Mouse (Mus musculus): ENCODE results near the gene Krt32. TPM values are rescaled to one million over a fixed set of nuclear protein-coding genes. Genes with fewer than 3 reads are reported as not detected.

The Krt32 gene
- polyA plus RNA-seq, 1 experiment = not detected

- Histone ChIP-seq H3K4me1 (ENCODE audit: control insufficient read depth, insufficient read depth, low read length) (no peaks in the 10 kb centered on the region), H3K27ac (ENCODE audit: insufficient read depth, low read length) (no peak overlapping the region), H3K4me3 (ENCODE audit: insufficient read depth, low read length) (no peak overlapping the region)
- TF ChIP-seq CTCF (IDR thresholded peaks at IDR 0.05; ENCODE audit: borderline replicate concordance, insufficient read depth, low read length) (no peak), POLR2A (IDR thresholded peaks at IDR 0.05; ENCODE audit: low read depth, low read length) (no peak)
Measured at GRCm38 (mm10) chr11:100102693-100103429, 14.8 kb upstream of the Krt32 start.

GRCm38 (mm10) chr11:100100391-100100790 is 12.4 kb upstream of the Krt32 start:
- Histone ChIP-seq H3K27ac (ENCODE audit: insufficient read depth, low read length) (no peak overlapping the region), H3K4me3 (ENCODE audit: insufficient read depth, low read length) (no peak overlapping the region), H3K4me1 (ENCODE audit: control insufficient read depth, insufficient read depth, low read length) (no peaks in the 10 kb centered on the region)
- no peak for TF ChIP-seq POLR2A (IDR thresholded peaks at IDR 0.05; ENCODE audit: low read depth, low read length)

- TF ChIP-seq CTCF (IDR thresholded peaks at IDR 0.05; ENCODE audit: borderline replicate concordance, insufficient read depth, low read length) = no peak
- TF ChIP-seq POLR2A (IDR thresholded peaks at IDR 0.05; ENCODE audit: low read depth, low read length) = no peak
- no peaks in the 10 kb centered on the region for H3K4me1 ChIP-seq (ENCODE audit: control insufficient read depth, insufficient read depth, low read length)
- H3K27ac ChIP-seq (ENCODE audit: insufficient read depth, low read length) = no peak overlapping the region
- H3K4me3 ChIP-seq (ENCODE audit: insufficient read depth, low read length) = no peak overlapping the region
Measured at GRCm38 (mm10) chr11:100097819-100098218, 9.8 kb upstream of the Krt32 start.

GRCm38 (mm10) chr11:100096141-100096540 is 8.1 kb upstream of the Krt32 start, which contains the start of gene Krt35:
TSS of gene Krt35 (minus strand) at chr11:100096241.
- no peaks in the 10 kb centered on the region for H3K4me1 ChIP-seq (ENCODE audit: control insufficient read depth, insufficient read depth, low read length)
- H3K4me3 ChIP-seq (ENCODE audit: insufficient read depth, low read length) = no peak within 1 kb of the TSS
- H3K27ac ChIP-seq (ENCODE audit: insufficient read depth, low read length) = no peak within 1 kb of the TSS
- TF ChIP-seq CTCF (IDR thresholded peaks at IDR 0.05; ENCODE audit: borderline replicate concordance, insufficient read depth, low read length) = no peak
- no peak for TF ChIP-seq POLR2A (IDR thresholded peaks at IDR 0.05; ENCODE audit: low read depth, low read length)

- TF ChIP-seq POLR2A (IDR thresholded peaks at IDR 0.05; ENCODE audit: low read depth, low read length) (no peak), CTCF (IDR thresholded peaks at IDR 0.05; ENCODE audit: borderline replicate concordance, insufficient read depth, low read length) (no peak)
- H3K4me1 ChIP-seq (ENCODE audit: control insufficient read depth, insufficient read depth, low read length) = no peaks in the 10 kb centered on the region
- H3K4me3 ChIP-seq (ENCODE audit: insufficient read depth, low read length) = no peak overlapping the region
- no peak overlapping the region for H3K27ac ChIP-seq (ENCODE audit: insufficient read depth, low read length)
Measured at GRCm38 (mm10) chr11:100088378-100089025, 476 bp upstream of the Krt32 start.

- Histone ChIP-seq H3K4me1 (ENCODE audit: control insufficient read depth, insufficient read depth, low read length) (no peaks in the 10 kb centered on the region), H3K4me3 (ENCODE audit: insufficient read depth, low read length) (no peak overlapping the region), H3K27ac (ENCODE audit: insufficient read depth, low read length) (no peak overlapping the region)
- TF ChIP-seq CTCF (IDR thresholded peaks at IDR 0.05; ENCODE audit: borderline replicate concordance, insufficient read depth, low read length) = no peak
- no peak for TF ChIP-seq POLR2A (IDR thresholded peaks at IDR 0.05; ENCODE audit: low read depth, low read length)
Measured at GRCm38 (mm10) chr11:100073873-100074272, 14.2 kb downstream of the Krt32 start.

GRCm38 (mm10) chr11:100067293-100068036 is 20.6 kb downstream of the Krt32 start:
- Histone ChIP-seq H3K4me1 (ENCODE audit: control insufficient read depth, insufficient read depth, low read length) (no peaks in the 10 kb centered on the region), H3K27ac (ENCODE audit: insufficient read depth, low read length) (no peak overlapping the region), H3K4me3 (ENCODE audit: insufficient read depth, low read length) (no peak overlapping the region)
- TF ChIP-seq CTCF (IDR thresholded peaks at IDR 0.05; ENCODE audit: borderline replicate concordance, insufficient read depth, low read length) (no peak), POLR2A (IDR thresholded peaks at IDR 0.05; ENCODE audit: low read depth, low read length) (no peak)

- no peak overlapping the region for H3K27ac ChIP-seq (ENCODE audit: insufficient read depth, low read length)
- no peak overlapping the region for H3K4me3 ChIP-seq (ENCODE audit: insufficient read depth, low read length)
- TF ChIP-seq POLR2A (IDR thresholded peaks at IDR 0.05; ENCODE audit: low read depth, low read length) (no peak), CTCF (IDR thresholded peaks at IDR 0.05; ENCODE audit: borderline replicate concordance, insufficient read depth, low read length) (no peak)
- H3K4me1 ChIP-seq (ENCODE audit: control insufficient read depth, insufficient read depth, low read length) = no peaks in the 10 kb centered on the region
Measured at GRCm38 (mm10) chr11:100066236-100067010, 21.6 kb downstream of the Krt32 start.

- Histone ChIP-seq H3K27ac (ENCODE audit: insufficient read depth, low read length) (no peak overlapping the region), H3K4me1 (ENCODE audit: control insufficient read depth, insufficient read depth, low read length) (peaks cover 11% of the 10 kb centered on the region), H3K4me3 (ENCODE audit: insufficient read depth, low read length) (no peak overlapping the region)
- TF ChIP-seq CTCF (IDR thresholded peaks at IDR 0.05; ENCODE audit: borderline replicate concordance, insufficient read depth, low read length) (no peak), POLR2A (IDR thresholded peaks at IDR 0.05; ENCODE audit: low read depth, low read length) (no peak)
Measured at GRCm38 (mm10) chr11:100058875-100059274, 29.2 kb downstream of the Krt32 start.
